Mouse (Mus musculus) c-Kit-negative CD71-positive TER-119-positive erythroid progenitor cells, embryonic 14.5 days (primary cell): Measurements from ENCODE around the gene Ptprr.

ENCODE experiments used
- DNase-seq: peaks from one replicate; pipeline ENCODE4 v3.0.0-alpha.2; 2013; ENCODE audit warnings: low read depth, low spot score

The Ptprr gene

DNA sequence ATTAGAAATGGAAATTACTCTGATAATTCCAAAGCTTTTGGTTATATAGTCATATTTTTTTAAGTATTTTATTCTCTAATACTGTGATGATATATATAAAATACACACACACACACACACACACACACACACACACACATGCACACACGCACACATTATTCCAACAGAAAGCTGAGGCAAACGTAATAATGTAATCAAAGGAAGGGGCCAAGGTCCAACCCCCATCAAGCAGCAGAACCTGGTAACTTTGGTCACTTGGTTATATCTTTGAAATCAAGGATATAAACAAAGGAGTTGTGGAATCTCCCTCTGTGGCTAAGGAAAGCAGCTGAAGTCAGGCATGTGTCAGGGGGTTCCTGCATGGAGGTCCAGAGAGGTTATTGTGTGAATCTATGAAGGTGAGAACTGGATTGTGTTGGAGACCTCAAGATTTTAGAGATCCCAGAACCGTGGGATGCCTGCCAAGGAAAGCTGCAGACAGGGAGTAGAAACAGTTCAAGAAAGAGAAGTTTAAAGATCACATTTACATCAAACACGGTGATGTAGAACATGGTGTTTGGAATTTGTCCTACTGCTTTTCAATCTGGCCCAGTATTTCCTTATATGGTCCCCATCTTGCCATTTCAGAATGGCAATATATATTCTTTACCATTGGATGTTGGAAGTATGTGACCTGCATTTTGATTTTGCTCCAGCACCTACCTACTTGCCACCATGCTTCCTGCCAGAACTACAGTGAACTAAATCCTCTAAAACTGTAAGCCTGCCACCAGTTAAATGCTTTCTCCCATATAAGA lies 98.1 kb downstream of the Ptprr start:
- no peak for DNase-seq

DNA sequence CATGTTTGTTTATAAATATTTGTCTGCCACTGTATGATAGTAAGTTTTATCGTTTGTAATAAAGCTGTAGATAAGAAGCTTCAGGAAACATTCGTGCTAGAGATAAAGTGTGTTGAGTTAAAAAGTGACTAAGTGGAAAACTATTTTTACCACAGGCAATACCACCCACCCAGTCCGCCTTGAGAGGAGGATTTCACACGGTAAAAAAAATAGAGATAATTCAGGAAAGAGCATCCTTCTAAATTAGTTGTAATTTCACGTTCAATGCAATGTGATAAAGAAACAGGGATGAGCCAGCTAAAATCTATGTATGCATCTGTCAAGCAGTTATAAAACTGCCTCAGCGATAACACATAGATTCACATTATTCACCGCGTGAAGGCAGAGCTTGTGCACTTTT lies 99.0 kb downstream of the Ptprr start:
- DNase-seq = no peak

GRCm38 (mm10) chr10:116121463-116121862 lies 103.5 kb downstream of the Ptprr start:
- DNase-seq = no peak

DNA sequence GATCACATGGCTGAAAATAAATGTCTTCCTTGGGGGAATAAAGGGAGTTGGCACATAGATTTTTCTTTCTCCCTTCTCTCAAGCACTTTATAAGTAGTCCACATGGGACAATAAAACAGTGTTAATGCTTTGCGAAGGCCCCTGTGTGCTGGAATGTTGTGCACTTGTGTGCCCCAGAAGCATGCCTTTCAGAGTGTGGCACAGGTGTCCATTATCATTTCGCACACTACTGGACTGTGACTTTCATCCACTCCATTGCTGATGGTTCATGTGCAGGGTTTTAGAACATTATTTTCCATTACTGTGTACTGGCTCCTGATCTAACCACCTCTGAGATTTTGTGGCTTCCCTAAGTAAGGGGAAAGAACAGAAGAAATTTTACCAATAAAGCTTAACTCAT lies 105.8 kb downstream of the Ptprr start:
- DNase-seq = no peak

GRCm38 (mm10) chr10:116125364-116125763 lies 107.4 kb downstream of the Ptprr start:
- no peak for DNase-seq

DNA sequence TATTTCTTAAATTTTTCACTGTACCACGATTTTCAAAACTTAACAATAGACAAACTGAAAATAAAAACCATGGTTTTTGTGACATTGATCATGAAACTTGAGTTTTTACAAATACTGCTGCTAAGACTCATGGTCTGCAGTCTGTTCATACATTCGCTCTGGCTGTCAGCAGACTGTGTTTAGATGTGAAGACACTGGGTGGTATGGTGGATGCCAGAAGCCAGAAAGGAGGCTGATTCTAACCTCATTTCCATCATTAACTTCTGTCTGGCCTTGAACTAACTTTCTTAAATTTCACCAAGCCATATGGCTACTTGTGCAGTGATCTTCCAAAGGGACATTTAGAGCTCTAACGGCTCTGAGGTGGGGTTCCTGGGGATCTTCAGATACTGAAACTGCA lies 112.4 kb downstream of the Ptprr start:
- no peak for DNase-seq

DNA sequence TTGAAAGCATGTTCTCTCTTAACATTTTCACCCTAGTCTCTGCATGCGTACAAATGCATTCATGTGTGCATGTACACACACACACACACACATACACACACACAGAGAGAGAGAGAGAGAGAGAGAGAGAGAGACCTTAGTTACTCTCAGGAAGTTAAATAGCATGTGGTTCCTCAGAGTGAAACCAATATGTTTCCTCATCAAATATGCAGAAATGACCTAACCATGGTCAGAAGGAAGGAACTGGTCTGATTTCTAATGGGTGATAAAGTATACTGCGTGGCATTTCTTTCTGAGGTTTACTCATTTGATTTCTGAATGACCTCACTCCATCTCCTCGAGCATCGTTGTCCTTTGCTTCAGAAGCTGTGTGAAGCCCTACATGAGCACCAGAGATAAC lies 113.2 kb downstream of the Ptprr start:
- no peak for DNase-seq

- no peak for DNase-seq
These were observed 114.2 kb downstream of the Ptprr start for GRCm38 (mm10) chr10:116132233-116132632.

GRCm38 (mm10) chr10:116135187-116135586 lies 117.2 kb downstream of the Ptprr start:
- no peak for DNase-seq

GRCm38 (mm10) chr10:116140226-116140625 lies 122.2 kb downstream of the Ptprr start:
- DNase-seq = no peak

DNA sequence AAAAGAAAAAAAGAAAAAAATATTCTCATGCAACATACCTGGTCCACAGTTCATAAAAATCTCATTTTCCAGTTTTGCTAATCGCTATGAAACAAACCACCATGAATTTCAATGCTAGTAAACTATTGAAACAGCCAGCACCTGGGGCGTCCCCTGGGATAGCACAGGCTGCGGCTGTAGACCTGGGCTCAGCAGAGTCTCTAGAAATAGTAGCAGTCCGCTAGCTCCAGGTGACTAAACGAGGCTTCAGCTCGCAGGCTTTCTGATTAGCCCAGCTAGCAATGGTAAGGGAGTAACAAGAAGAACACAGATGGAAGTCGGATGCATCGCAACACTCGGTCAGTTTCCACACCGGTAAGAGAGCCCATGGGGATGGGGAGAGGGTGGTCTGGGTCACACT lies 125.7 kb downstream of the Ptprr start:
- DNase-seq = no peak

GRCm38 (mm10) chr10:116146091-116146490 lies 128.1 kb downstream of the Ptprr start:
- DNase-seq = no peak

GRCm38 (mm10) chr10:116154707-116155106 lies 136.7 kb downstream of the Ptprr start:
- no peak for DNase-seq

DNA sequence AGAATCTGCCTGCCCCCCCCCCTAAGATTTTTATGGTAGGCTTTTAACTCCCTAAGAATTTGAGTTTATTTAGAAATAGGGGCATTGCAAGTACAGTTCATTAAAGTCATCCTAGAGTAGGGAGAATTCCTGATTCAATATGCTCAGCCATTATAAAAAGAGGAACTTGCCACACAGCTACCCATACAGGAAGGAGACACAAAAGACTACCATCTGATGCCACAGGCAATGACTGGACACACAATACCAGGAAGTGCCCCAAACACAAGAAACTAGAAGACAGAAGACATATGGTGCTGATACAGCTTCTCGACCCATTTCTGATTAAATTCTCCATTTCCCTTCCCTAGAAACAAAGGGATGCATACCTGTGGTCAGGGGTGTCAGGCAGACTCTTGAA lies 138.7 kb downstream of the Ptprr start:
- no peak for DNase-seq

GRCm38 (mm10) chr10:116162338-116162737 lies 144.3 kb downstream of the Ptprr start:
- no peak for DNase-seq

GRCm38 (mm10) chr10:116175324-116175883 lies 157.4 kb downstream of the Ptprr start:
- DNase-seq = no peak

DNA sequence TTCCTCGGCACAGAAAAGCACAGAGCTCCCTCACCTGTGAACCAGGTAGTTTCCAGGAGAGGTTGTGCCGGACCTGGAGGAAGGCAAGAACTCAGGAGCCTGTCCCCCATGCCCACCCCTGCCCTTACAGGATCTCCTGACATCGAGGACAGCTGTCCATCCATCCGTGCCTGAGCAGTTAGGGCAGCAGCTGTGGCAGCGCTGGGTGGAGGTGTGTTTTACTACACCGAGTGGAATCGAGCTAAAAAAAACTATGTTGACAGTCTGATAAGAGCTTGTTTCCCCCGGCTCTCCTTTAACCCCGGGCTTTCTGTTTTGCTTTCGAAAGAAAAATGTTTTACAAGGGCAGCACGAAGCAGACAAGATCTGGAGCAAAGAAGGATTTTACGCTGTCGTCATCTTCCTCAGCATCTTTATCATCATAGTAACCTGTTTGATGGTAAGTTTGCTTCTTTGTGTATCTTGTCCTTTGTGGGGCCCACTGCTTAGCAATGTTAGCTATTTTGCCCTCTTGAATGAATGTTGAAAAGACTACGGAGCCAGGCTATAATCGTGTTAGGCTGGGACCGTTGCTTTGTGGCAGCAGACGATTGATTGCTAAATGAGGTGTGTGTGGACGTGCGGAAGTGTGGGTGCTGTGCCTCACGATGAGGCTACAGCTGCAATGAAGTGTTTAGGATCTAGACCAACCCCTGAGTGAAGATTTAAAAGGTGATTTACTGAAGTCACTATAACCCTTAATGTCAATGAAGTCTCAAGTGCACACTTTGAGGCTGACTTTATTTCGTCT lies 159.6 kb downstream of the Ptprr start:
- DNase-seq = no peak

DNA sequence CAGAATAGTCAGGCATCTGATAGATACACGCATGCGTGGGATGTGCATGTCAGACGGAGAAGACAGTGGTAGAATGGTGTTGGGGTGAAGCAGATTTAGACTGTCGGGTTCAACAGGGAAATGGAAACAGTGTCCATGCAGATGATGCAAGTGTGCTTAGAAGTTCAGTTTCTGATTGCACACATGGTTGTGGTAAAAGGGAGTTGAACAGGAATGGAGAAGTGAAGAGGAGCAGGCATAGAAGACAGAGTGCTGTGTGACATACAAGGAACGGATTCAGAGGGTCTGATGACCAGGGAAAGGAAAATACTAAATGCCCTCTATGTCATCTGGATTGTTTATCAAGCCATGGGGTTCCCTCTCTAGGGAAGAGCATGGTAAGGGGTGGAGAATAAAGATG lies 163.2 kb downstream of the Ptprr start:
- DNase-seq = no peak

DNA sequence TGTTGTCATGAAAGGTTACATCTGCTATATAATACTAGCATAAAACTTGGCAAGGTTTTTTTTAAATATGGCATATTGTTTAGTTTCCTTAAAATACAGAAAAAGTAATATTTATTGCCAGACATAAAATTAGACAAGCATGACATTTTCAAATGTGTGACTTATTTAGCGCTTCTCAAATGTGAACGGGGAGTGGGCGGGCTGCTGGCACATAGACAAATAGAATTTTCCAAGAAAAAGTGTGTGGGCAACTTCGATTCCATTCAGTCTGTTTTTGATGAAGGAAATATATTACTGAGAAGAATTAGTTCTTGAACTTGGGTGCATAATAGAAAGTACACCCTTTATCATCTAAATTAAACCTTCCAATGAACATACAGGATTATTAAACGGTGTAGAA lies 164.2 kb downstream of the Ptprr start:
- no peak for DNase-seq

GRCm38 (mm10) chr10:116183258-116183657 lies 165.2 kb downstream of the Ptprr start:
- DNase-seq = no peak

GRCm38 (mm10) chr10:116191724-116192123 lies 173.7 kb downstream of the Ptprr start:
- DNase-seq = no peak

DNA sequence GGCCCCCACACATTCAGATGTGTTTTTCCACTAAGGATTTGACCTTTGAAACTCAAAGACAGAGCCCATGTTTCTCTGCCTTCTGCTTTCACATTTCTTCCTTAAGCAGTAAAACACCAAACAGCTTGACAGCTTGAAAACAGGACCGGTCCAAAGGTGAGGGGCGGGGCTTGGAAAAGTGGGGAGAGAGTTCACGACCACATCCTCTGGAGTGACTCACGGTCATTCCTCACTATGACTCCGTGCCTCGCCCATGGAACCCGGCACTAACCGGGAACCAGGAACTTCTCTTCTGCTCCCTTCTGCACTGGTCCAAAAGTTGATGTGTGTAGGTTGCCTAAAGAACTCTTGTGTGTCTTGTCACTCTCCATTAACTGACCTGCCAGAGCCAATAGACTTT lies 174.3 kb downstream of the Ptprr start:
- DNase-seq = no peak

DNA sequence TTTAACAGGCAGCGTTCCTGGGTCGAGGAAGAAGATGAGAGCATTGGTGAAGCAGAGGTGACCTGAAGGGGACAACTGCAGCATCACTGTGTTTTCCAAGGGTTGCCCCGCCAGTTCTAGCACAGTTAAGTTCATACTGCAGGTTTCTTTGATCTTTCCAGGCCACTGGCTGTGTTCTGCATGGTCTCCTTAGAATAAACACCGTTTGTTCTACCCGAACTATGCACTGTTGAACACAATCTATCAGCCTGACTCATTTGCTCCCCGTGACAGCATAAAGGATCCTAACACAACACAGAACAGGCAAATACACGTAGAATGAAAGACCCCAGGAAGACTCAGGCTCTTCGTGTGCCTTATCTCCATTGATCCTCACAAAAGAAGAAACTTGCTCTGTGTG lies 176.4 kb downstream of the Ptprr start:
- DNase-seq = no peak
